Mouse (Mus musculus) kidney, postnatal 25 days (tissue): ENCODE measurements around the gene Ghr.

Source experiments
- DNase-seq, 2 experiments: peaks; one replicate each; pipeline ENCODE4 v3.0.0; 2021; ENCODE audit warnings: mixed read lengths in 2 of 2

Ghr gene

GRCm38 (mm10) chr15:3356073-3356766 lies 227.1 kb downstream of the Ghr start:
- no peak for DNase-seq

GRCm38 (mm10) chr15:3353696-3354095 lies 229.6 kb downstream of the Ghr start:
- peak; percentile 8 to 42 for DNase-seq

- DNase-seq, result no peak
These were observed 233.8 kb downstream of the Ghr start for GRCm38 (mm10) chr15:3349306-3350064.

- no peak for DNase-seq
These were observed 236.6 kb downstream of the Ghr start for GRCm38 (mm10) chr15:3346682-3347081.

GRCm38 (mm10) chr15:3344555-3344954 lies 238.7 kb downstream of the Ghr start:
- no peak for DNase-seq

DNA sequence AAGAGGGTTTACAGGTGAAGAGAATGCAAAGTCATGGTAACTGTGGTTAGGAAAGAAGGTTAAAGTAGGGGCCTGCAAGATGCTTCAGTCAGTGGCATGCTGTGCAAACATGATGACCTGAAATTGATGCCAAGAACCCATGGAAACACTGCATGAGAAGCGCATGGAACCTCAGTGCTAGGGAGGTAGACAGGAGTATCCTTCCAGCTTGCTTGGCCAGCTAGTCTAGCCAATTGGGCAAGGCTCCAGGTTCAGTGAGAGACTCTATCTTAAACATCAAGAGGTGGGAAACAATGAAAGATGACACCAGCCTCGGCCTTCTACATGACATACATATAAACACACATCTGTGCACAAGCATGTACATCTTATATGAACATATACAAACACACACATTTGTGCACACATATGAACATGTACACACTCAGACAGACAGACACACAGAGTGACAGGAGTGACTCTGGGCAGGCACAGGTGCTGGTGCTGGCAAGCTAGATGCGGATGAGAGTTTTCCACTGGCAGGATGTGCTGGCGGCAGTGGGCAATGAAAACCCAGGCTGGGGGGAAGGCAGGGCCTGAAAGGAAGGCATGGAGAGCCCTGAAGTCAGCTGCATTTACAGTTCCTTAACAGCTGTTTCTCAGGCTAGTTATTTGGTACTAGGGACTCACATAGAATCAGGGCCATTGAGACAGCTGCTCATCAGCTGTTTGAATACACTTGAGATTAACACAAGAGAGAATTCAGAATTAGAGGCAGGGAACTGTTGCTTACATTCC lies 241.3 kb downstream of the Ghr start:
- peak; percentile 10 to 23 for DNase-seq

DNA sequence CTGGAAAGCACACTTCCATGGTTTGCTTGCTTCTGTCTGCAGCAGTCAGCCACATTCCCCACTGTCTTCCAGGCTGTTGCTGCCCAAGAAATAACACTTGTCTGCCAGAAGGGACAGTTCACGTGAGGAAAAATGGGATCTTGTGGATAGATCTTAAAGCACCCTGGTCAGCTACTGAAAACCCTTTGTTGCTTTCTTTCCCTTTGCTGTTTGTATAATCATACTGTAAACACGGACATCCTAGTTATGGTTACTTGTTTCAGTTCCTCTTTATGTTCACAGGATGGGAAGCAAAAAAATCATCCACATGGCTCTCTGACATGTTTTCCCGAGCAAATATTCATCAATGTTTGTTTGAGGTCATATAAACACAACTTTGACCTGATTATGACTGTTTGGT lies 243.4 kb downstream of the Ghr start:
- no peak for DNase-seq

DNA sequence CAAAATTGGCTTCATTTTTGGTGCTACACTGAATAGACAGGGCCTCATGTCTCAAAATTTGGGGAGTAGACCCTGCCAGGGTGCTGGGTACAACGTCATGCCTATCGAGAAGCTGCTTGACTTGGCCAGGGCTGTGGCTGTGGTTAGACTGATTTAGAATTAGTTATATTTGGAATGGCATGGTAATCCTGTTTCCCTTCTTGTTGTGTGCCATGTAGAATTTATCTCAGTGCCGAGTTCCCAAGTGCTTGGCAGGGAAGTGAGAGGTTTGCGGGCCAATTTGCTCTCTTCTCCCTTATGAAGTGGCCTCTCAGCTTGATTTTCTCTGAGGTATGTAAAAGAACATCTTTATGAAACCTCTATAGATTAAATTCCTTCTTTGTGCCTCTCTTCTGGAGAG lies 250.8 kb downstream of the Ghr start:
- no peak for DNase-seq

- DNase-seq, result no peak
These were observed 251.5 kb downstream of the Ghr start for GRCm38 (mm10) chr15:3331813-3332212.

DNA sequence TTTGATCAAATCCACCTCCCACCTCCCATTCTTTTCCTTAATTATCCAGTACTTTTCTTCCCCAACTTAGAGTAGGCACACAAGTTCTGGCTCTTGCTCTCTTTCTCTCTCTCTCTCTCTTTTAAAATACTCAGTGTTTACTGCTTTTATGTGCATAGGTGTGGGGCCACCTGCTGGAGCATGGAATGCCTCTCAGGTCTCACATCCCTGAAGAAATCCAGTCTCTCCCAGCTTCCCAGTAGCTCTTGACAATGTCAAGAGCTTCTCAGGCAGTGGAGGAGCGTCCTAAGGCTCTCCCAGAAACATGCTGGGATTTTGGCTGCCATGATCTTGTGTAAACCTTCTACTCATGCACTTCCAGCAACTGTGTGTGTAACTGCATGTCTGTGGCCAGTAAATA lies 253.0 kb downstream of the Ghr start:
- peak in 1 of 2 experiments; percentile 6 for DNase-seq

DNA sequence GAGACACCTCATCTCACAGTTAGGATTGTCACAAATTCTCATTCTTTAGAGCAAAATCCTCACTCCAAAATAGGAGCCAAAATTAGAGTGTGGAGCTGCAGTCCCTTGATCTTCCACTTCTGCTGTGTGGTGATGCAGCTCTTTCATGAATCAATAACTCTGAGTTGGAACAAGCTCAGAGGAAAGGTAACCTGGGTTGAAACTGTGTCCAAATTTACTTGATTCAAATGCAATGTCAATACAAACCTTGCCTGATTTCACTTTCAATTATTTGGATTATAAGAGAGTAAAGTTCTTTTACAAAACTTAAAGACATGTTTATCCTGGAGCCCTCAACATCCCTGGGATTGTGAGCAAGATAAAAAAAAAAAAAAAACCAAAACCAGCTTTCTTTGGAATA lies 260.3 kb downstream of the Ghr start:
- no peak for DNase-seq

DNA sequence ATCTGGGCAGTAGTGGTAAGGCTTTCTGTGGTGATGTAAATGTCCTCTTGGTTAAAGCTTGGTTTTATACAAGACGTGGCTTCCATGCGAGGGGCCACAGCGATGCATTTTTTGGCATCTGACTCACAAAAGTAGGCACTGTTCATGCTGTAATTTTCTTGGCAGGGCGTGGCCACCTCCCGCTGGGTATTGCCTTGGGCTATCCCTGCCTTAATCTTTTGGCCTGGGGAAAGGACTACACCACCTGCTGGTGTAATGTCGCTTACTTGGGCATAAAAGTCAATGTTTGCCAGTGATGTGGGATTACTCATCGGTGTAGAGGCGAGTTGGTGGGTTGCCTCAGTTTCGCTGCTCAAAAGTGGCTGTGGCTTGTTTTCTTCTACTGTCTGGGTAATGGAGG lies 263.4 kb downstream of the Ghr start:
- DNase-seq, result no peak

DNA sequence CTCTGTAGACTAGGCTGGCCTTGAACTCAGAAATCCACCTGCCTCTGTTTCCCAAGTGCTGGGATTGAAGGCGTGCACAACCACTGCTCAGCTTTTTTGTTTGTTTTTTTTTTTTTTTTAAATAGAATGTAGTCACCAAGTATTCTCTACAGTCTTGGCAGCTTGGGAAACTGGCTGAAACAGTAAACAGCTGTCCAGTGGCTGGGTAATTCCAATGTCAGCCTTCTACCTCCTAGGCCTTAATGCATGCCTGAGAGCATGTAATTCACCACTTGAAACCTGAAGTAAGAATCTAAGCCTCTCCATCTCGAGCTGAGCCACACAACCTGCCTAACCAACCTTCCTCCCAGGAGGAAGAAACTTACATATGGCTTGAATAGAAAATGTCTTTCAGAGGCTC lies 266.7 kb downstream of the Ghr start:
- no peak for DNase-seq

DNA sequence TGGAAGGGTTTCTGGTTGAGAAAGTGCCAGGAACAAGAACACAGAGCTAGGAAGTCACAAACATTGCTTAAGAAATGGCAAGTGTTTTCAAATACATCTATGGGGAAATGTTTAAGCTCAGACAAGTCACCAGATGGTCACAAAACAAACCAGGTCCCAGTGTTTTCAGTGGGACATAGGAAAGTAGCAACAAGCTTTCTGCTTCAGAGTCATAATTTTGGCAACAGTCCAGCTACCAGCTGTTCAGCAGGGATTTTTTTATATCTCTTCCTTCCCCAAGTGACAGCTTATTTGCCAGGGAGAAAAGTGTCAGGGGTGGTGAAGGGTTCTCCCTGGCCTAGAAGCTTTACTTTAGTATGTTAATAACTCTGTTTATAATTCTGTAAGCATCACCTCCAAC lies 270.4 kb downstream of the Ghr start:
- DNase-seq, result no peak

GRCm38 (mm10) chr15:3309856-3310255 lies 273.4 kb downstream of the Ghr start:
- DNase-seq, result no peak

DNA sequence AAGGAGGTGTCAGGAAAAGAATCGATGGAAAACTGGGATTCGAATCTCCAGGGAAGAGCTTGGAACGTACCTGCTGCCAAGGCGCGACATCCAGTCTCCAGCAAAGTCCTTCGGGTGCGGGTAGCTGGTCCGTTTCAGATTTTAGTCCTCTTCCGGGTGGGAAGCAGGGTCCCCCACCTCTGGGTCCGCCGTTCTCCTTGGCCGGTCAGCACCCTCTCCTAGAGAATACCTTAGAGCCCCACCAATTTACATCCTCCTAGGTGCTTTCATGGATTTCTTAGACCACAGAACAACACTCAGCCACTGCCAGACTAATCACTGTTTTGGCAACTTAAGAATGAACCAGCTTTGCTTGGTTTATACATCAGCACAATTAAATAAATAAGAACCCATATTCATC lies 279.9 kb downstream of the Ghr start, which contains the start of gene Ccdc152:
Gene Ccdc152, minus strand, starts transcription at position 101 of the 400 bp plus-strand sequence.
- no peak for DNase-seq

DNA sequence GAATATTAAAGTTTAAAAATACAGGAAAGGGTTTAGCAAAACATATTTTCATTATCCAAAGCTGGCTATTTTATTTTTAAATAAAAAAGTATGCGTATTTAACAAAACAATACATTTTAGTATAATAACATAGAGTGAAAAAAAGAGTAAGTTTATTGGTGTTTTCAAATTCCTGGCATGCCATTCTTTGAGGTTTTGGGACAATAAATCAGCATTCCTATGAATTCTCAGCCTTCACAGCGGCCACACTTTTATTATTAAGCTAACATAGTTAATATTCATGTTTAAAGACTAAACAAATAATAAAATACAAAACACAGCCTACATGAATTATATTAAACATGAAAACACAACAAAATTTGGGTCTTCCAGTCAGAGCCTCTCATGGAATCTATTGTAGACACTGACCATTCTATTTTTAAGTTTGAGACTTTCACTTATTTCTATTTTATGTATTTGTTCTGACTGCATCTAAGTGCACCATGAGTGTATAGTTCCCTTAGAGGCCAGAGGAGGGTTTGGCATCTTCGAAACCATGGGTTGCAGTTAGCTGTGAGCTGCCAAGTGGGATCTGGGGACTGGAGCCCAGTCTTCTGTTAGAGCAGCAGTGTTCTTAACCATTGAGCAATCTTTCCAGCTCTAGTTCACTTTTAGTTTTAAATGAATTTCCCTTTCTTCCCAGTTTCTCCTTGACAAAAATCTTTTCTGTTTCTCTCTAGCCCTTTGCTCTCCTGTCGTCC lies 282.8 kb downstream of the Ghr start:
- DNase-seq, result no peak

GRCm38 (mm10) chr15:3297615-3298014 lies 285.7 kb downstream of the Ghr start:
- no peak for DNase-seq

DNA sequence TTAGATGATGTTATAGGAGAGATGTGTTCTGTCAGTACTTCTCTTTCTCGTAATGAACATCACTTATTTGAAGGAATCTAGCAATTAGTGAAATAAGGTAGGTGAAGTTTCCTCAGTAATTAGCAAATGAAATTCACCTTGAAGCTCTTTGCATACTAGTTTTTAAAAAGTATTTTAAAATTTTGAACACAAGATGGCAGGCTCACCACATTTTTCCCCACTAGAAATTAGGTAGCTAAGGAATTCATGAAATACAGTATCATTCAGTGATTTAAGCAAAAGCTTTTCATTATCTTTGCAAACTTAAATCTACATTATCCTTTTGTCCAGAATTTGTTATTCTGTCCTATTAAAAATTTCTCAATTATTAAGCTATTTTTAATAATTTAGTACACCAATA lies 287.3 kb downstream of the Ghr start:
- no peak for DNase-seq

DNA sequence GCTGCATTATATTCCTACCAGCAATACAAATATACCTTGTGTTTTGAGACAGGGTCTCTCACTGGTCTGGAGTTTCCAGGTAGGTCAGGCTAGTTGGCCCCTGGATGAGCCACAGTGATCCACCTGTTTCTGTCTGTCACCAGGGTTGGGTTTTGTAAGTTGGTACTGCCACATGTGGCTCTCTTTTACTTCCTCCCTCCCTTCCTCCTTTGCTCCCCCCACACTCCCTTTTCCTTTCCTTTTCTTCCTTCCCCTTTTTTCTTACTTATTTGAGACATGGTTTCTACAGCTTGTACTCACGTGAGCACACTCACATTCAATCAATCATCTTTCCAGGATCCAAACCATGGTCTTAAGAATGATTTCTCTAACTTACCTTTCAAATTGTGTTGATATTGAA lies 289.8 kb downstream of the Ghr start:
- no peak for DNase-seq

DNA sequence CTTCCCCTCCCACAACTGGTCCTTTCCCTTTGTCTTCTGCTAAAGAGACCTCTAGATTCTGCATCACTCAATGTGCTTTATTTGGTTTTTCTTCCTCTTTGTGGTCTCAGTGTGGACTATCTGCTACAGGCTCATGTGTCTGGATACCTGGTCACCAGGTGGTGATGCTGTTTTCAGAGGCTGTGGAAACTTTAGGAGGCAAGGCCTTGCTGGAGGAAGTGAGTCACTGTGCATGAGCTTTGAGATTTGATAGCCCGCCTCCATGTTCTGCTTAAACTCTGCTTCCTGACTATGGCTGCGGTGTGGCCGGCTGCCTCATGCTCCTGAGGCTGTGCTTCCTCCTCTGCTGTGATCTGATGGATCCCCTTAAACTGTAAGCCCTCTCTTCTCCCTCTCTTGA lies 292.9 kb downstream of the Ghr start:
- no peak for DNase-seq

DNA sequence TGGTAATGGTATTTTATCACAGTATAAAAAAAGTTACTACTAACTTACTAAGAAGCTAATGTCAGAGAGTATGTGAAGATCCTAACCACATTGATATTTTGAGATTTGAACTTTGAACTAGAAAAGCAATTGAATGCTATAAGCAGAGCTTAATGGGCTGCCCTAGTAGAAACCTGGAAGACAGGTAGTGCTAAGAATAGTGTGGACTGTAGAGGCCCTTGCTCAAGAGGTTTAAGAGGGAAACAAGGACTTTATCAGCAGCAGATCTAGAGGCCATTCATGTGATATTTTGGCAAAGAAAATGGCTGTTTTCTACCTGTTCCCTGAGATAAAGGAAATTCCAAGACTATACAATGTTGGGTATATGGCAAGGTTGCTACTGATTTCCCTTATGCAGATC lies 297.3 kb downstream of the Ghr start:
- DNase-seq, result no peak

DNA sequence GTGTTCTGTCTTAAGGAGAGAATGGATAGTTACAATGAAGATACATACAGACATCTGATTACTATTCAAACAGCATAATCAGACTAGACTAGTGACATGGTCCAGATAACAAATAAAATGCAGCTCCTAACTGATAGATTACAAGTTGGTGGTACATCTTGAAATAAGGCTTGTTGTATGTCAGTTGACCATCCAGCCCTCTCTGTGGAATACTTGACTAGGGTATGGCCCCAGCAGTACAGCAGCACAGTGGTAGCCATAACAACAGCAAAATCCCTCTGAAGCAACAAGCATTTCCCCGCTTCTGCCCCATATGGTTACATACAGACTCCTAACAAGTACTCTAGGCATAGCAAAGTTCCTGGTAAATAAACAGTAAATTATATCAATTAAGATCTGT lies 301.6 kb downstream of the Ghr start:
- DNase-seq, result no peak
